Mouse (Mus musculus) brown adipose tissue, adult 24 weeks (tissue): Measurements from ENCODE around the gene P2ry6. TPM values are rescaled to one million over a fixed set of nuclear protein-coding genes. Genes with fewer than 3 reads are reported as not detected.

Experiments
- H3K27ac ChIP-seq: fragments of 200-500 bp; replicated peaks from 2 replicates; pipeline ENCODE4 v1.5.1; 2012; ENCODE audit warnings: low read depth, mild to moderate bottlenecking, low read length
- H3K4me1 ChIP-seq: fragments of 200-500 bp; 2 replicates; pipeline ENCODE4 v1.6.1; 2012; ENCODE audit warnings: low read length, mixed read lengths; ENCODE audit not compliant: control insufficient read depth, insufficient read depth, insufficient read length
- H3K4me3 ChIP-seq: fragments of 200-500 bp; 2 replicates; pipeline ENCODE4 v1.5.1; 2012; ENCODE audit warnings: low read depth, mild to moderate bottlenecking, low read length, moderate library complexity; ENCODE audit not compliant: insufficient read depth
- polyA plus RNA-seq: library from polyadenylated mRNA; stranded (reverse); fragments of >200 nt; gene quantifications from 2 replicates; pipeline ENCODE4 v1.2.4, GENCODE M21; 2012; ENCODE audit not compliant: missing spikeins, insufficient read depth, insufficient read length

The P2ry6 gene
- polyA plus RNA-seq, 1 experiment: 3.7 TPM

DNA sequence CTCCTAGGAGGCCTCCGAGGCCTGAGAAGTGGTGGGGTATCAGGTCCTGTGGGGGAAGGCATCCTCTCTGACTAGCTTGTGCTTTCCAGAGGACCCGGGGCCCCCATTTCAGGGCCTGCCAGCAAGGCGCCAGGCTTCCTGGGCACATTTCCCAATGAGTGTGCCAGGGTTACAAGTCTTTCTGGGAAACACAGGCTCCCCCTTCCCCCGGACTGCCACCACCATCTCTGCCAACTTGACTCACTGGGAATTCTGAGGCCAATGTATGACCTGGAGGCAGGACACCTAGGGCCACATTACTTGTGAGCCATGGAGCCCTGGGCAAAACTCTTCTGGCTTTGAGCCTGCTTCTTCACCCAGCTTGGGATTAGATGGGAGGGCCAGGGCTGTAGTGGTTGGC, 51.5 kb downstream of the P2ry6 start:
- H3K4me1 ChIP-seq: peaks cover 12% of the 10 kb centered on the region; the same call in 1 of the 2 replicates
- H3K4me3 ChIP-seq: no peak overlapping the region
- no peak overlapping the region for H3K27ac ChIP-seq

DNA sequence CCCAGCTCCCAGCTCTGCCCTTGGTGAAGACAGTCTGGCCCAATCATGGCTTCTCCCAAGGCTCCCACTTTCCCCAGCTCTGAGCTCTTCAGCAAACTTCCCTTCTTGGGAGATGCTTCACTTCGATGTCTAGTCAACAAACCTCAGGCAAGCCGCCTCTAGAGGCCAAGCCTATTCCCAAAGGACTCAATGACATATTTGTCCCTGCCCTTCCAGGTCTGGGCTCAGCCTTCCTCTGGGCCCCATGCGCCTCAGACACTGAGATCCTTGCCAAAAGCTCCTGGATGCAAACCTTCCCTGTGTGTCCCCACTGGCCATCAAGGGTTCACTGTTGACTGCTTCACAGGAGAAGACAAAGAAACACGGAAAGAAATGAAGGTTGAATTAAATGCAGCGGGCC, 53.2 kb downstream of the P2ry6 start:
- Histone ChIP-seq H3K27ac (no peak overlapping the region), H3K4me3 (no peak overlapping the region), H3K4me1 (peaks cover 17% of the 10 kb centered on the region; the same call in 1 of the 2 replicates)

DNA sequence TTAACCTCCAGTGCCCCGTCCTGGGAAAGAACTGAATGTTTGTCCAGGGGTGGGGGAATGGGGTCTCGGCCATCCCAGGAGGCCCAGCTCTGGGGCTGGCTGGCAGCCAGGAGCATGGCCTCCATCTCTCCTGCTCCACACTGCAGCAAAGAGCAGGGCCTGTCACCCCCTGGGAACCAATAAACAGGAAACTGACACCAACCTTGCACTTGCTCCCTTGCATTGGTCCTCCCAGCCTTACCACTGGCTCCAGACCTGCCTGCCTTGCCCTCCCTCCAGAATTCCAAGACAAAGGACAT, 54.7 kb downstream of the P2ry6 start:
- peaks cover 17% of the 10 kb centered on the region; the same call in 1 of the 2 replicates for H3K4me1 ChIP-seq
- peak overlapping the region; percentile 24; the same call in 1 of the 2 replicates for H3K27ac ChIP-seq
- H3K4me3 ChIP-seq: no peak overlapping the region

DNA sequence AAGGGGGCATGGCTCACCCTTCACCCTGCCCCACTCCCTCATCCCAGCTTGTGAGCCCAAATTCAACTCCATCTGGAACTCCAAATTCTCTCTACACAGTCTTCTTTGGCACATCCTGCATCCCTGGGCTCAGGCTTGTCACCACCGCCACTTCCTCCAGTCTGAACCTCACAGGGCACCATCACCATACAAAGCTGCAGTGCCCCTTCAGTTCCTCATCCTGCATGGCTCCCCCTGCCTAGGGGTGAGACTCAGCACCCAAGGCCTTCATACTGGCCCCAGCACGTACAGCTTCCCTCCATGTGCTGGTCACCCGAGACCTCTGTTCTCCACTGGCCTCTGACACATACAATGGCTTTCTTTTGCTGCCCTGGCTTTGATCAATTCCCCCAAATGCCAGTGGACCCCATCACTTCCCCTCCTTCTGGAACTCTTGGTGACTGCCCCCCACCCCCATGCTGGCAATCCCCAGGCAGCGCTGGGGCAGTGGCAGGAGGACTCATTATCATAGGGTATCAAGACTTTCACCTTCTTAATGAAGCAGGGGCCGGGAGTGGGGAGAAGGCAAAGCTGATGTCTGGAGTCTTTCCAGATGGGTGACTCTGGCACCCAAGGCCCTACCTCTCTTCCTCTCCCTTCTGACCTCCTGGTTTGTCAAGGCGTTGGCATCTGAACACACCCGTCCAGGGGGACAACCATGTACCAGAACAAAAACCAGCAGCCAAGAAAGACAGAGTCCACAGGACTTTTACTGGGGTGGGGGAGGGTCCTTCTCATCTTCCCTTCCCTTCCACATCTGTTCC, 55.2 kb downstream of the P2ry6 start:
- no peak overlapping the region for H3K27ac ChIP-seq
- H3K4me1 ChIP-seq: peaks cover 17% of the 10 kb centered on the region; the same call in 1 of the 2 replicates
- no peak overlapping the region for H3K4me3 ChIP-seq

DNA sequence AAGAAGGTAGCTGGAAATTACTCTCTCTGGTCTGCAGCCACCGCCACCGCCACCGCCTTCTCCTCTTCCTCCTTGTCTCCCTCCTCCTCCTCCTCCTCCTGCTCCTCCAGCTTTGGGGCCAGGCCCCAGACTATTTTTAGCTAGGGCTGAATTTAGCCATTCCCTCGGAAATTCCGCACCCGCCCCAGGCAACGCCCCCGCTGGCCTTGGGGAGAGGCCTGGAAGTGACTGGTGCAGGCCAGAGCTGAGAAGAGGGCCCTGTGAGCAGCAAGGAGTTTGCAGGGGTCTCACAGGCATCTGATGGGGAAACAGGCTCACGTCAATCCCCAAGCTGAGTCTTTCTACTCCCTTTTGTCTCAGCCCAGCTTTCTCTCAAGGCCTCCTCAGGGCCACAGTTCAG, 56.3 kb downstream of the P2ry6 start:
- Histone ChIP-seq H3K4me3 (no peak overlapping the region), H3K4me1 (peaks cover 16% of the 10 kb centered on the region; the same call in 1 of the 2 replicates), H3K27ac (peak overlapping the region; percentile 59)

DNA sequence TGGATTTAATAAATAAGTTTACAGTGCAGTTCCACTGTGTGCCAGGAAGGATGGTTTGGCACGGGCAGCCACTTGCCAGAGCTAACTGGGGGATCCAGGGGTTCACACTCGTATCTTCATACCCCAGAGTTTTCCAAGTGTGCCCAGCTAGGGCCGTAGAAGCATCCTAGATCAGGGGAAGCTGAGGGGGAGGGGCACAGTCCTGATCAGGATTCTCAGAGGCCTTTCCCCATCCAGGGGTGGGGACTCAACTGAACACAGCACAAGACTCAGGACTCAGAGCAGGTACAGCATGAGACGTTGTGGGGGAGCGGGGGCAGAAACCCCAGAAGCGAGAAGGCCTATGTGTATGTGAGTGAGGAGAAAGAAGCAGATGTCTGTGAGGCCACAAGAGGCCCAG, 56.7 kb downstream of the P2ry6 start:
- H3K4me1 ChIP-seq: peaks cover 15% of the 10 kb centered on the region; the same call in 1 of the 2 replicates
- no peak overlapping the region for H3K4me3 ChIP-seq
- 0 out of 2 replicates have a peak overlapping the region, but pooled peaks have one; percentile 29 for H3K27ac ChIP-seq

DNA sequence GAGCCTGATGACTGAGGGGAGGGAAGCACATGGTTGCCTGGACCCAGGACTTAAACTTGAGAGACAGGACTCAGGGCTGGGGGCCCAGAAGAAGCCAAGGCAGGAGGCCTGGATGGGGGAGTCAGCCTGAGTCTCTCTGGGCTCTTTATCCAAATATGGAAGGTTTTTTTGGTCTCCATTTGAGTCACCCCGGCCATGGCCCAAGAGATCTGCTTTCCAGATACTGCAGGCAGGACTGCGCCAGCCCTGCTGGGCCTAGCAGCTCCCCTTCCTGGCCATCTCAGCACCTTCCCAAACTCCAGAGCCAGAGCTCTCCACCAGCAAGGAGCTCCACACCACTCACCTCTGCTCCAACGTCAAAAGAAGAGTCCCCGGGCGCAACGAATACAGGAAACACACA, 57.9 kb downstream of the P2ry6 start:
- Histone ChIP-seq H3K4me1 (peaks cover 13% of the 10 kb centered on the region; the same call in 1 of the 2 replicates), H3K27ac (no peak overlapping the region), H3K4me3 (no peak overlapping the region)

DNA sequence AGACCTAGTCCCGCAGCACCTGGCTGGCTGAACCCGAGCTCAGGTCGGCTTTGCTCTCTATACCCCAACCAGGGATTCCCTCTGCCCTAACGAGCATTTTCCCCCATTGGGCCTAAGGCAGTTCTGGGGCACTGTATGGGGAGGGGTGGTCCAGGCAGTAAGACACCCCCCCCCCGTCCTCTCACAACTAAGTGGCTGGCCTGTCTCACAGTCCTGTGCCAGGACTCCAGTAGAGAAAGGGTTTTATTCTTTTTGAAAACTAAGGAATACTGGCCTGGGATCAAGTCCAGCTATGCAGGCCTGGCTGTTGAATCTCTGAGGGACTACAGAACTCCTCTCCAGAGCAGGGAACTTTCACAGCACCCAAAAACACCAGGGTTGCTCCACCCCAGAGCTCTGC, 59.2 kb downstream of the P2ry6 start:
- peaks cover 13% of the 10 kb centered on the region; the same call in 1 of the 2 replicates for H3K4me1 ChIP-seq
- H3K27ac ChIP-seq: no peak overlapping the region
- no peak overlapping the region for H3K4me3 ChIP-seq

DNA sequence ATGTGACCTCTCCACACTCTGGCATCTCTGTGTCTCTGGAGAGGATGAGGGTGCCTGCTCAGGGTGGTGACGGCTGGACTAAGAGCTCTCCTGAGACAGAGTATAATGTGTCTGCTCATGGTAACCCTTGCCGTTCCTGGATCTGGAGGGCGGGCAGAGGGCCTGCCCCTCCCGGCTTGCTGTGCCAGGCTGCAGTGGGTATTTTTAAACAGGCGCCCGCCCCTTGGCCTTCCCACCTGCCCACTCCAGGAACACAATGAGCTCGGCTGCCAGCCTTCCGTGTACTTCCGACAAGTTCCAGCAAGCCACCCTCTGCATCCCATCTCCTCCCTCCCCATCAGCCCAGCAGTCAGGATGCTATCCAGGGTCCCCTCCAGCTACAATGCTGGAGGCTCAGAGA, 62.7 kb downstream of the P2ry6 start:
- Histone ChIP-seq H3K4me1 (0 out of 2 replicates have a peak, but pooled peaks cover 4% of the 10 kb centered on the region), H3K4me3 (no peak overlapping the region), H3K27ac (peak overlapping the region; percentile 39)

DNA sequence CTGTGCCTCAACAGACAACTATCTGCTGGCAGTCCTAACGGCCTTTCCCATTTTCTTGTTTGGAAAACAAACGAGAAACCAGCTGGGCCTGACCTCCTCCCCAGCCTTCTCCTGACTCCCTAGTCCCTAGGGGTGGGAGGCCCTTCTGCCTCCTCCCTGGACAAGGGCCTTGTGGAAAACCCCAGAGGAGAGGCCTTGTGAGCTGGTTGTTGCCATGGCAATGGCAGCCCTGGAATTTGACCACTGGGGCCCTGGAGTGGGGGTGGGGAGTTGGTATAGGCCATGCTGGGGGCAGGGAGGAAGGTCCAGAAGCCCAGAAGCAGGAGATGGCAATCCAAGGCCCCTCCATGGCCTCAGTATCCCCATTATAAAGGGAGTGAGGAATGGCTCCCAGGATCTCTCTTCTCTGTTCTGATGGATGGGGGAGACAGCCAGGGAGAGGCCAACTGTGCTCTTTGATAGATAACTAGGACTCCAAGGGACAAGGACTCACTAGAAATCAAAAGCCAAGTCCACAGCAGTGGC, 63.1 kb downstream of the P2ry6 start:
- Histone ChIP-seq H3K27ac (peak overlapping the region; percentile 39), H3K4me3 (no peak overlapping the region), H3K4me1 (0 out of 2 replicates have a peak, but pooled peaks cover 4% of the 10 kb centered on the region)

DNA sequence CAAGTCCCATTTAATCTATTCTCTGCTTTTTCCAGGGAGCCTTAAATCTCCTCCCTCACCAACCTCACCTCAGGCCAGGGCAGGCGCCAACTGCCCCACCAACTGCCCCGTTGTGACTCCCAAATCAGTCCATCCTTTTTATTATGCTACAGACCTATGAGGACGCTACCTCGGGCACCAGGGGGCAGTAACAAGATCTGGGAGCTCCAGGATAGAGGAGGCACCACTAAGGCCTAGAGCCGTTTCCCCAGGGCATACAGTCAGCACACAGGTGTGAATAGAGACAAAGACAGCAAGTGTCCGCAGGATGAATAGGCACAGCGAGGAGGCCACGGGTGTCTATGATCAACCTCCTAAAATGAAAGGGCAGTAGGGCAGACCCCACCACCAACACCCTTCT, 65.9 kb downstream of the P2ry6 start:
- Histone ChIP-seq H3K27ac (peak overlapping the region; percentile 38), H3K4me3 (no peak overlapping the region), H3K4me1 (0 out of 2 replicates have a peak, but pooled peaks cover 4% of the 10 kb centered on the region)

DNA sequence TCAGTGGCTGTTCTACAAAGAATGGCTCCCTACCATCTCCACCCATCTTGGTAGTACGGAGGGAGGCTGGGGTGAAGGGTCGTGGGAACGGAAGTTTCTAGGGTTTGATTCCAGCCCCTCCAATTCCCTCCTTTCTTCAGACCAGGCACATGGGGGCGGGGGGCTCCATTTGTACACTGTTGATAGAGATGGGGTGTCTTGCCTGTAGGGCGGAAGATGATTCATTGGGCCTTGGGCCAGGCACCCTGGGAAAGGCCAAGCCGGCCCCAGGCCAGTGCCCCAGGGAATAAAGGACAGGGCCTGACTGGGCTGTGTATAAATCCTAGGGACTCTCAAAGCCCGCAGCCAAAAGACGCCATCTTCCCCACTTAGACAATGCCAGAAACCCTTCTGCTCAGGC, 66.4 kb downstream of the P2ry6 start:
- Histone ChIP-seq H3K27ac (peak overlapping the region; percentile 38), H3K4me3 (no peak overlapping the region), H3K4me1 (0 out of 2 replicates have a peak, but pooled peaks cover 4% of the 10 kb centered on the region)

DNA sequence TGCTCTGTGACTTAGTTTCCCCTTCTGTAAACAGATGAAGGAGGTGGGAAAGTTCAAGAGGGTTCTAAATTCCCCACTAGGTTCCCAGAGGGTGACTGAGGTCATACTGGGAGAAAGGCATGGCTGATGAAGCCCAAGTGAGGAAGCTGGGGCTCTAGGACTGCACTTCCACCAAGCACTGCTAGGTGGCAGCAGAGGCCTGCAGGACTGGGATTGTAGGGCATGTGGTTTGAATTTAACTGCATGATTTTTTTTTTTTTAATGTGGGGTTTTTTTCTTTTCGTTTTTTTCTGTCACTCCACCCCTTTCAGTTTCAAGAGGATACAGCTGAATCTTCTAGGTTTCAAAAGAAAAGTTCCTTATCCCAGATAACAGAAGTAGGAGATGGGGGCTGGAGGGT, 67.2 kb downstream of the P2ry6 start:
- H3K4me3 ChIP-seq: no peak overlapping the region
- H3K27ac ChIP-seq: 0 out of 2 replicates have a peak overlapping the region, but pooled peaks have one; percentile 15
- 0 out of 2 replicates have a peak, but pooled peaks cover 4% of the 10 kb centered on the region for H3K4me1 ChIP-seq

DNA sequence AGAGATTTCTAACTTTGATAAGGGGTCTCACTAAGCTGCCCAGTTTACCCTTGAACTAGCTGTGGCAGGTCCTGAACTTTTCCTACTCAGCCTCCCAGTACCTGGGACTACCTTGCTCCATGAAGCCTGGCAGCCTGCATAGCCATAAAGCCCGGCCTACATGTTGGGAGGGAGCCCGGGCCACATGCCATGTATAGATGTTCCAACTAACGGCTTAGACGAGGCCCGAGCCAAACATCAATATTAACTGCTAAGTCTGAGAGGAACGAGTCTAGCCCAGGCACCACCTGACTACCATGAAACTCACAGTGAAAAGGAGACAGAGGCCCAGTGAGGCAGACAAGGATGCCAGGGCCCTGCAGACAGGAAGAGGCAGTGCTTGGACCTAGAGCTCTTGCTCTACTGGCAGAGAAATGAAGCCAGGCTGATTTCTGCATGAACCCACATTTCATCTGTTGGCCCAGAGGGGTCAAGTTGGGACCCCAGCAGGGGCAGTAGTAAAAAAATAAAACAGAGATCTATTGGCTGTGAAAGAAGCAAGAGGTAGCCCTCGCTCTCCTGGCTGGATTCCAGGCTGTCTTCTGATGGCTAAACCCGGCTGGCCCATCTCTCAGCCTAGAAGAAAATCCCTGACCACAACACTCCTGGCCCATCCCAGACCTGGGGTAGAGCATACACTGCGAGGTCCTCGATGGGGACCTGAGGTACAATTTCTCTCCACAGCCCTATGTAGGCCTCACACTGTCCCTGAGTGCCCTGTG, 68.2 kb downstream of the P2ry6 start:
- no peak overlapping the region for H3K4me3 ChIP-seq
- H3K27ac ChIP-seq: no peak overlapping the region
- 0 out of 2 replicates have a peak, but pooled peaks cover 2% of the 10 kb centered on the region for H3K4me1 ChIP-seq

DNA sequence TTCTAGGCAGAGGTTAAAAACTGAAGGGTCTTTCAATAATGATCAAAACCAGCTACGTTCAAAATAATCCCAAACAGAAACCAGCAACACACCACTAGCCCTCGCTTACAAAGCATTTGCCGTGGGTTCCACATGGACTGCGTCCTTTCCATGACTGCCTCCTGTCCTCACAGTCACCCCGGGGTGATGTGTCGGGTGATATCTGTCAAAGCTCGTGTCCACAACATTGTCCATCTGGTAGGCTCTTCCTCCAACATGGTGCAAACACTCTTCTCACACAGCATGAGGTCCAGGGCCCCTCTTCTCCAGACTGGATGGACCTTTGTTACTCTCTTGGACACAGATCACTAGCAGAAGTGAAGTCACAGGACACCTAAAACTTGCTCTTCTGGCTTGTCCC, 69.4 kb downstream of the P2ry6 start:
- no peak overlapping the region for H3K4me3 ChIP-seq

More for the DNA sequence above, 69.4 kb downstream of the P2ry6 start:
- no peak overlapping the region for H3K27ac ChIP-seq
- no peaks in the 10 kb centered on the region for H3K4me1 ChIP-seq
